Mouse (Mus musculus): ENCODE data around the gene Gtf2ird2.
A peak's percentile ranks its signal among the peaks of the same experiment; 100 is the strongest.

Gtf2ird2 gene

GRCm38 (mm10) chr5:134183880-134184808 lies at the start of gene Gtf2ird2:
Gene Gtf2ird2 (plus strand): TSS chr5:134184019.
- DNase-seq: peak; percentile 99

DNA sequence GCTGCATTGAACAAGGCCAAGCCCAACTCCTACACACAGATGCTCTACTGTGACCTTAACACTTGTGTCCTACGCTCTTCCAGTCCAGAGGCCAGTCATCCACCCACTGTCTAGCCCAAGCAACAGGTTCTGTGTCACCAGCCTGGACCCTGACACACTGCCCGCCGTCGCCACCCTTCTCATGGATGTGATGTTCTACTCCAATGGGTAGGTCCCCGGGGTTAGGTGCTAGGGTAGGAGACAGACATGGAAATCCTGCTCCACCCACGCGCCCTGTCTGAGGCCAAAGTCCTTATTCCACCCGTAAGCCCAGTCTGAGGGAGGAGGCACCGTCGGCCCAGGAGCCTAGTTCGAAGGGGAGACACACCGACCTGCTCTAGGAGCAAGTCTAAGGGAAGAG lies 47.8 kb upstream of the Gtf2ird2 start:
- DNase-seq: no peak

GRCm38 (mm10) chr5:134137933-134138332 lies 45.9 kb upstream of the Gtf2ird2 start:
- DNase-seq: no peak

GRCm38 (mm10) chr5:134139429-134139828 lies 44.4 kb upstream of the Gtf2ird2 start:
- DNase-seq: no peak

DNA sequence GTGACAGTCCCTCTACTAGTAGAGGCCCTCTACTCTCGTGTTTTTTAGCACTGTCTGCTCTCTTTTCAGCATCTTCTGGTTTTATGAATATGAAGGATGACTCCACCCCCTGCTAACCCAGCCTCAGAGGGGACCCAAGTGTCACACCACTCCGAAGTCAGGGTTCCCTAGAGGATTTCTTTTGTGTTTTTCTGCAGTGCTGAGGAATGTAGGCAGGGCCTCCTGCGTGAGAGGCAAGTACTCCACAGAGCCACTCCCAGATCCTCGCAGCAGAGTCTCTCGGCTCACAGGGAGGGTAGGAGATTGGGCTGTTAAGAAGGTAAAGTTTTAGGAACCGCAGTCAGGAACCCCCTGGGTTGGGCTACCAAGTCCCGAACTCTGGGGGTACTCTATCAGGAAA lies 42.6 kb upstream of the Gtf2ird2 start:
- DNase-seq: no peak

DNA sequence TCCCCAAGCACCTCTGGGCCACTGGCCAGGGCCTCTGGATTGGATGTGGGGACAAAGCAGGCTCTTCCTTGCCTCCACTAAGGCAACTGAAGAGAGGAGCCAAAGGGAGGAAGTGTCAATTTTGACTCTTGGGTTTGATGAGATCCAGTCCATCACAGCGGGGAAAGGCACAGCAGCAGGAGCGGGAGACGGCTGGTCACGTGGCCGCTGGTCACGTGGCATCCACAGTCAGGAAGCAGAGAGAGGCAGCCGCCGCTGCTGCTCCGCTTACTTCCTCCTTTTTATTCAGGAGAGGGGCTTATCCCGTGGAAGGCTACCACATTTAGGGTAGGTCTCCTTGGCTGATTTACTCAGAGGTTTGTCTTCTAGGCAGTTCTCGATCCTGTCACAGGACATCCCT lies 41.4 kb upstream of the Gtf2ird2 start:
- DNase-seq: no peak

DNA sequence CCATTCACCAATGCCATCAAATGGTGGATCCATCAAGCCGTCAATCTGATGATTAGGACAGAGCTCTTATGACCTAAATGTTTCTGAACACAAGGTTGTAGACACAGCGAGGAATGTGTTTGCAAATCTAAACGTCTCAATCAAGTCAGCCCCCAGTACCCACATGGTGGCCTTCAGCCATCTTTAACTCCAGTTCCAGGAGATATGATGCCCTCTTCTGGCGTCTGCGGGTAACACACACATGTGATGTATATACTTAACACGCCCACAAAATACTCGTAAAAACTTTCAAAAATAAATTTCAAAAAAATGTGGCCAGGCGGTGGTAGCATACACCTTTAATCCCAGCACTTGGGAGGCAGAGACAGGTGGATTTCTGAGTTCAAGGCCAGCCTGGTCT lies 38.8 kb upstream of the Gtf2ird2 start:
- DNase-seq: no peak

- no peak for DNase-seq
Observed at GRCm38 (mm10) chr5:134147194-134147753, 36.5 kb upstream of the Gtf2ird2 start.

DNA sequence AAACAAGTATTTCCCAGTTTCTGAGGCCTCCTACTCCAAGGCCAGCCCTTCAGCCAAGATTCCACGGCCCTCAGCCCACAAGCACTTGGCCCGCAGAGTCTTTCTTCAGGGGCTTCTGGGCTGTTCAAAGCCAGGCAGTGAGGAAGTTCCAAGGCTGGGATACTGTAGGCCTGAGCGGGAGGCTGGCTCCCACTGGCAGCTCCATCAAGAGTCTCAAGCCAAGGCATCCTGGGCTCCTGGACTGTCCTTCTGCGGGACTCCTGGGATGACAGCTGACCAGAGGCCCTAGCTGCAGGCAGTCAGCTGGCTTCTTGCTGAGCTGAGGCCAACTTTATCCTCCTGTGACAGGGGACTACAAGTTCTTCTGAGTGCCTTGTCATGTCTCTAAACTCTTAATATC lies 35.7 kb upstream of the Gtf2ird2 start:
- no peak for DNase-seq

GRCm38 (mm10) chr5:134151895-134152294 lies 31.9 kb upstream of the Gtf2ird2 start:
- no peak for DNase-seq

- DNase-seq: no peak
Observed at GRCm38 (mm10) chr5:134155916-134156466, 27.8 kb upstream of the Gtf2ird2 start.

GRCm38 (mm10) chr5:134164688-134165087 lies 19.1 kb upstream of the Gtf2ird2 start:
- DNase-seq: no peak

- no peak for DNase-seq
Observed at GRCm38 (mm10) chr5:134166642-134167041, 17.2 kb upstream of the Gtf2ird2 start.

DNA sequence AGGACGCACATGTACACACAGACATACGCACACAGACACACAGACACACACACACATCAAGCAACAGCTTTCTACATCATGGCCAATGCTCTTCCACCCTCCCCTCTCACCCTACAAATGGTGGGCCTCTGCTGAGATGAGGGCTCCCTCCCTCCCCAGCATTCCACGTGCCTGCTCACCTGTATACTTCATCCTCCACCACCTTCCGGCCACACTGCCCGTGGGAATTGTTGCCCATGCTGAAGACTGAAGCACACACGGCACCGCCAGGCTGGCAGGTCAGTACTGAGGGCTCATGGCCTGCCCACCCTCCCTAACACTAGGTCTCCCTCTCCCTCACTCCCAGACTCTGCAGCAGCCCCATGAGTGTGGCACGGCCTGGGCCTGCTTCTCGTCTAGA lies 15.8 kb upstream of the Gtf2ird2 start:
- DNase-seq: no peak

DNA sequence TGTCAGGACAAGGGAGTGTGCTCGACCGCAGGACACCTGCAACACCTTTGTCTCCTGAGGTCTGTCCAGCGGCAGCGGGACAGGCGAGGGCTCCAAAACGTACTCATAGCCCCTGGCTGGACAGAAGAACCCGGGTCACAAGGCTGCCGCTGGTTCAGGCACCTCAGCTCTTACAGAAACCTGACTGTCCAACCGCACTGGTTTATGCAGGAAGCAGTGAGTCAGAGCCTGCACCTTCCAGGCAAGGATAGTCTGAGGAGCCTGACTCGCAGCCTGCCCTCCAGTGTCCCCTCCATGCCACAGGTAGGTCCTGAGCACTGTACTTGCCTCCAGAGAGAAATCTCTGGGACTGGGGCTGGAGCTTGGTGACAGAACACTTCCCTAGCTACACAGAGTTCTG lies 14.6 kb upstream of the Gtf2ird2 start:
- no peak for DNase-seq

DNA sequence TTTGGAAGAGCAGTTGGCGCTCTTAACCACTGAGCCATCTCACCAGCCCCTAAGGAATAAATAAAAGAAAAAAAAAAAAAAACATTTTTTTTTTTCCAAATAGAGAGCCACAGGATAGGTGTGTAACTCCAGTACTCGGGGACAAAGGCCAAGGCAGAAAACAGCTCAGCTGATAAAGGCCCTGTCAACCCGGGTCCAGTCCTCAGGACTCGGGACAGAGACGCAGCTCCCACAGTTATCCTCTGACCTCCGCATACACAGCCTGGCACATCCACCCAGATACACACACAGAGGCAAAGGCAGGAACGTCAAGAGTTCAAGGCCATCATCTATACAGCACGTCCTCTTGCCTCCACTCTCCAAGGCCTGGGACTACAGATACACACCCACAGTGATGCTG lies 13.7 kb upstream of the Gtf2ird2 start:
- DNase-seq: no peak

DNA sequence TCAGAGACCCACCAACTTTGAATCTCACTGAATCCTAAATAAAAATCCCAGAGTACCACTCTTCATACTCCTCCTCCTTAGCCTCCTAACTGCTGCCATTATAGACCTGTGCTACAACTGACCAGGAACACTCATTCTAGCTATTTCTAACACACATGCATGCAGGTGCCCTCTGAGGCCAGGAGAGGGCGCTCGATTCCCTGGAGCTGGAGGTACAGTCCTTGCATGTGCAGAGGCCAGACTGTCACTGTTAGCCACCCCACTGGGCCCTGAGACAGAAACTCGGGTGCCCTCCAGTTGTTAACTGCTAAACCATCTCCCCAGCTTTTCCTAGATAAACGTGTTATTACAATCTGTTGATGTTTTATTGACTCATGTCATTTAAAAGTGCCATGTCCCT lies 10.6 kb upstream of the Gtf2ird2 start:
- DNase-seq: no peak

- DNase-seq: peak; percentile 49
Observed at GRCm38 (mm10) chr5:134175696-134176095, 8.1 kb upstream of the Gtf2ird2 start.

DNA sequence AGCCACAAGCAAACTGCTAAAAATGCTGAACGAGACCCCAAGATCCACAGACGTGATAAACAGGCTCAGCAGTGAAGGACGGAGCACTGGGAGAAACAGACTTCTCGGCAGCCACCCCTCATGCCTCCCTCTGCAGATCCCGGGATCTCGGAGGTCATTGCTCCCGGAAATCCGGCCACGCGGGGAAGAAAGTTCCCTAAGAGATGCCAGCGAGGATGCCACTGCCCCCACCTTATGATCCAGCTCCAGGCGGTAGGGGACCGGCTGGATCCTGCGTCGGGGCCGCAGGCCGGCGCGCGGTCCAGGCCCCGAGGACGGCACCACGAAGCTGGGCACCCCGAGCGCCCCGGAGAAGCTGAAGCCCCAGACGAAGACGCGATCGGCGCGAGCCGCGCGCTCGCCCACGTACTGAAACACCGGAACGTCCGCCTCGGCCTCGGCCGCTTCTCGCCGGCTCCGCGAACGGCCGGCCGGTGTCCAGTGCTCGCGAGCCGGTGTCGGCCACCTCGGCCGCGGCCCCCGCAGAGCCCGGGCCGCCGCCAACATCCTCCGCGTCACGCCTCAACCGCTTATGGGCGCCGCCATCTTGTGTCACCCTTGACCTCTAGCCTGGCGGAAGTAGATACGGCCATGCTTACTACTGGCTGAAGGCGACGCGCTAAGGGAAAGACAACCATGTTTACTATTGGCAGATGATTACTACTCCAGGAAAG lies 7.5 kb upstream of the Gtf2ird2 start, which contains the start of gene Rcc1l:
Gene Rcc1l (minus strand): TSS at position 606 of the 713 bp plus-strand sequence.
- peak; percentile 87 for DNase-seq

DNA sequence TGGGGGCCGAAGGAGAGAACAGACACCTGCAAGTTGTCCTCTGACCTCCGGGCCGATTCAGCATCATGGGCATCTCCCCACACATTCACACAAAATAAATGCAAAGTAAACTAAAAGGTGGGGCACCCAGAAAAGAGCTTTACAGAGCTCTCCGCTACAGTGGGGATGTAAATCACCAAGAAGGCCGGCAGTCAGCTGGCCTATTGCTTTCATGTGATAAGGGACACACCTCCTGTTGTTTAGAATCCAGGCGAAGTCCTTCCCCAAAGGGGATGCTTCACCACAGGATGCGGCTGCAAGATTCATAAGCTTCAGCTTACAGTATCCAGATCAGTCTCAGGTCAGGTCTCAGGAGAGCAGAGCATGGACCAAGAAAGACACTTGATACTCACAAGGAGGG lies 5.3 kb upstream of the Gtf2ird2 start:
- peak; percentile 23 for DNase-seq

DNA sequence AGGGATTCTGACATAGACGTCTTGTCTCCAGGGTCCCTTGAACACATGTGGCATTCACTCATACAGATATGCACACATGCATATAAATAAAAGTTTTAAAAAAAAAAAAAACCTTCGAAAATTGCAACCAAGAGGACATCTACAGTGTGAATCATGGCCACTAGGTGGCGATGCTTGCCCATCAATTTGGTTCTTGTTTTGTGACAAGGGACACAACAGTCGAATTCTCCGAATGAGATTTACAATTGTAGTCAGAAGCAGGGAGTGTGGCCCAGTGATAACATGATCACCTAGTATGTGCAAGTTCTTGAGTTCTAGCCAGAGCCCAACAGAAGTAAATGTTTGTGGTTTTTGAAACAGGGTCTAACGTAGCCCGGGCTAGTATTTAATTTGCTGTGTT lies 3.9 kb upstream of the Gtf2ird2 start:
- peak; percentile 73 for DNase-seq

- peak; percentile 30 for DNase-seq
Observed at GRCm38 (mm10) chr5:134182172-134182571, 1.6 kb upstream of the Gtf2ird2 start.

DNA sequence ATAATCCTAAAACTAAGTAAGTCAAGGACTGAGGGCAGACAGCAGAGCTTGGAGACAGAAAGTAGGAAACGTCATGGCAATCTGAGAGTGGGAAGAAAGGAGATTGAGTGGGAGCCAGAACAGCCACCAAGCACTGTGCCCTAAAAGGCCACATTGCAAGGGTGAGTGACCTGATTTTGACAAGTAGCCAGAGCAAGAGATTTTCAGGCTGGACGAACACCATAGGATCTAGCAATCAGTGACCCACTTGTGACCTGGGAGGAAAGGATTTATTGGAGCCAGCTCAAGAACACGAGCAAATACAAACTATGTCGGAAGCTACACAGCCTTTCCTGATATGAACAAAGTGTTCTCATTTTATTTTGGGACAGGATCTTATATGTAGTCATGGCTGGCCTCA lies 1.1 kb upstream of the Gtf2ird2 start:
- DNase-seq: peak; percentile 48

Data from cerebellum, adult 9-11 months (tissue).